Mouse (Mus musculus) bone marrow macrophage, adult 2 months (primary cell): ENCODE data around the gene Ltbp1. TPM values are rescaled to one million over a fixed set of nuclear protein-coding genes. Genes with fewer than 3 reads are reported as not detected.

Experiments used
- H3K27ac ChIP-seq: 2 replicates; pipeline ENCODE4 v1.5.1; 2012; ENCODE audit warnings: low read depth, low read length; ENCODE audit not compliant: insufficient read depth
- H3K4me1 ChIP-seq: 2 replicates; pipeline ENCODE4 v1.6.1; 2012; ENCODE audit warnings: low read length; ENCODE audit not compliant: control insufficient read depth, insufficient read depth
- H3K4me3 ChIP-seq: 2 replicates; pipeline ENCODE4 v1.5.1; 2012; ENCODE audit warnings: mild to moderate bottlenecking, low read length, moderate library complexity; ENCODE audit not compliant: insufficient read depth
- CTCF ChIP-seq: IDR thresholded peaks from 2 replicates; pipeline ENCODE4 v1.5.1; 2012; ENCODE audit warnings: low read depth, mild to moderate bottlenecking, low read length, moderate library complexity
- POLR2A ChIP-seq: IDR thresholded peaks from 2 replicates; pipeline ENCODE4 v1.6.1; 2012; ENCODE audit warnings: mild to moderate bottlenecking, low read depth, low read length, borderline replicate concordance
- polyA plus RNA-seq: library from polyadenylated mRNA; stranded (reverse); fragments of >200 nt; gene quantifications from 2 replicates; pipeline ENCODE4 v1.2.4, GENCODE M21; 2012; ENCODE audit not compliant: missing spikeins, insufficient read depth, insufficient read length

The Ltbp1 gene
- polyA plus RNA-seq, 1 experiment, result 3.5 TPM

DNA sequence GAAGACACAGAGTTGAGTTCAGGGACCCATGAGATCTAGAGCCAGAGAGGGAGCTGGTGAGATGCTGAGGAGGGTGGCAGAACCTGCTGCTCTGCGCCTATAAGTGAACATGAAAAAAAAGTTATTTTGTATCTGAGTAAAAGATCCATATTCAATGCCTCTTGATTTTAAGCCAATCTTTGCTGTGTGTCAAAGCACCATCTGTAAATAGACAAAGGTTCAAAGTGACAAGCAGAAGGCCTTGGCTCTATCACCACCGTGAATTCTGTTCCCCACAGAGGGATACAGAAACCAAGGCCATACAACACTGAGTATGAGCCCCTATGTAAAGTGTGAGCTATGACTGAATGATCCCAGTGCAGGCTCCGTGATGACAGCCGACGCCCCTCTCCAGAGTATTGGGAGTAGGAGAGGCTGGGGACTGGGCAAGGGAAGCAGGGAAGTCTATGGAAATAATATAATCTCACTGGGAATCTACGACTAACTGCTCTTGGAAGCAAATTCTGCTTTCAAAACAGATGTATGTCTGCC, 326.1 kb downstream of the Ltbp1 start:
- no peak overlapping the region for H3K4me3 ChIP-seq
- no peak for TF ChIP-seq POLR2A
- TF ChIP-seq CTCF, result no peak
- H3K4me1 ChIP-seq, result no peaks in the 10 kb centered on the region
- H3K27ac ChIP-seq, result no peak overlapping the region

DNA sequence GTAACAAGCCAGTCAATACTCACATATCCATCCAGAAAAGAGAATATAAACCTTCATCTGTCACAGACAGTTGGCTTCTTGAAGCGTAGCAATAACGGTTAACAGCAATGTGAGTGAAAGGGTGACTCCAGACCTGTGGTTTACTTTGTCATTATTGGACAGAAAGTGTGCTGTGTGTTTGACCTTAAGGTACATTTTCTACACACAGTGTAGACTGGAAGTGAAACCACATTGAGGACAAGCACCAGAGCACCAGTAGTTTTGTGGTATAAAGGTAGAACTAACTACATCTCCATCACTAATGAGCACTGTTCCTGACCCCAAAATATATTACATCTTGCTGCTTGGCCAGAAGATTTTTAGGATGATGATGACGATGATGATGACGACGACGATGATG, 326.9 kb downstream of the Ltbp1 start:
- TF ChIP-seq CTCF (no peak), POLR2A (no peak)
- no peak overlapping the region for H3K27ac ChIP-seq
- H3K4me1 ChIP-seq, result no peaks in the 10 kb centered on the region
- no peak overlapping the region for H3K4me3 ChIP-seq

DNA sequence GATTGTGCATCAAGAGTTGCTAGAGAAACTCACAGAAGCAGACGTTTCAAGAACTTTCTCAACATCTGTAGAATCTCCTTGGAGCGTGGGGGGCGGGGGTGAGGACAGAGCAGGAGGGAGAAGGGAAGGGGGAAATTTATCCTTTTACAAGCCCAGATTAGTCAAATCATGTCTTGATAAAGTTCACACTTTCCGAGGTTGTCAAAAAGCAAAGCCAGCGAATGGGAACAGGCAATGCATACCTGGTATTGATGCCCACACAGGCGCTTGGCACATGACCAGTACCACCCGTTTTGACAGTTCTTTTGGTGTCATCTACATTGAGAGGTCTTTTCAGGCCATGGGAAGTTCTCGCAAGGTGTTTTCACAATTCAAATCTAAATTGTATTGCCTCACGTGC, 327.6 kb downstream of the Ltbp1 start:
- Histone ChIP-seq H3K4me3 (no peak overlapping the region), H3K4me1 (no peaks in the 10 kb centered on the region), H3K27ac (no peak overlapping the region)
- TF ChIP-seq CTCF (no peak), POLR2A (no peak)

DNA sequence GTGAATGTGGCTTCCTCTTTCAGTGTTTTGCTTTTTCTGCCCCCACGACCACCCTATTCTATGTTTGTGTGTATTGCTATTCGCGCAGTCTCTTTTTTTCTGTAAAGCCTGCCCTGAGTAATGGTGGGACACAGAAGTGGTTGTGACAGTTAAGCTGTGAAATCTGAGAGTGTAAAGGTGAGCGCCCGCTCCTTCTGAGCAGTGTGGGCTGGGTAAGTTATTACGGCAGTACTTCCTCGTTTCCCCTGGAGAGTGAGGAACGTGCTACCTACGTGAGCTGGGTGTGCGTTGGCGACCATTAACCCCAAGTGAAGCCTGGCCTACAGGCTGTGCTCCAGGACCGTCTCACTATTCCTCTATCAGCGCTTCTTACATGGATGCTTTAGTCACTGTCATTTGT, 328.4 kb downstream of the Ltbp1 start:
- H3K4me3 ChIP-seq, result no peak overlapping the region
- no peak overlapping the region for H3K27ac ChIP-seq
- no peak for TF ChIP-seq CTCF
- TF ChIP-seq POLR2A, result no peak
- no peaks in the 10 kb centered on the region for H3K4me1 ChIP-seq

DNA sequence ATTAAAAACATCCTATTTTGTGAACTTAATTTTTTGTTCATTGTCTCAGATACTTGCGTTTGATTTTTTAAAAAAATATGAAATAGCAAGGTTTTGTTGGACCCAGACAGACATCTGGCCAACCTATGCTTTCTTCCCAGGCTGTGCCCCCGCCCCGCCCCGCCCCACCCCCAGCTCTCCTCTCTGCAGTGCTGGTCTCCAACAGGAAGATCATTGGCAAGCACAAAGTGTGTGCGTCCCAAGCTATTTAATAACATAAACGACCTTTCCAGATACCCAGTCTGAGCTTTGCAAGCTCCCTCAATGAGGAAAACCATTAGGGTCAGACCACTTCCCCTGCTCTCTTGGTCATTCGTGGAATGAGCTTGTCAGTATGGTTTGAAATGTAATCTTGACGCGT, 330.3 kb downstream of the Ltbp1 start:
- H3K4me1 ChIP-seq, result no peaks in the 10 kb centered on the region
- H3K27ac ChIP-seq, result no peak overlapping the region
- no peak for TF ChIP-seq POLR2A
- no peak for TF ChIP-seq CTCF
- H3K4me3 ChIP-seq, result no peak overlapping the region

DNA sequence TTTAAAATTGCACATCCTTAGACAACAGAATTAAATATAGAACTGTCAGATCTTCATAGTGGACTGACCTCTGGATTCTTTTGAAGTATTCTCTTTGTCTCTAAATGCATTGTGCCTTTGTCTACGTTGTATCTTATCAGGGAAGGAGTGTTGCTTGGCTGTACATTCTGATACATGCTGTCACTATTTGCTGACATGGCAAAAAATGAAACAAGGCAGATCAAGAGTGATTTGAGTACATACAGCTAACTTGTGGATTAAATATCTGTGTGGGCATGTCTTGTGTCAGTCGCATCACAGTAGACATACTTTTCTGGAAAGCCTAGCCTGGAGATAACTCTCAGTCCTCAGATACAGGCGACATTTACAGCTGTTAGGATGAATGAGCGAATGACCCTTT, 335.9 kb downstream of the Ltbp1 start:
- Histone ChIP-seq H3K4me3 (no peak overlapping the region), H3K27ac (no peak overlapping the region), H3K4me1 (no peaks in the 10 kb centered on the region)
- TF ChIP-seq POLR2A (no peak), CTCF (no peak)

DNA sequence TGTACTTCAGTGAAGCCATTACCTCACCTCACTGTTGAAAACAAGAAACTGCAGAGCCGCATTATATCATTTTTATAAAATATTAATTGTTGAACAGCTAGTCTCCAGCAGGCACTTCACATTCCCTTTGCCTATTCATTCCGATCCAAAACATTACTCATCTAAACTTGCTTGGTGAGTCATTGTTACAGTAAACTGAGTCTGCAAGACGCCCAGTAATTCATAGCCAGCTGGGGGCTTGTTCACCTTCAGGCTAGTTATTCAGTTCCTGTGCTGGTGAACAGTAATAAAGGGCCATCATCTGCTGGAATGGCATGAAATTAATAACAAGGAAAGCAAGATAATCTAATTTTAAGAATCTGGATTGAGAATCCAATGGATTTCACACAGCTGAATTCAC, 339.7 kb downstream of the Ltbp1 start:
- H3K4me1 ChIP-seq, result no peaks in the 10 kb centered on the region
- TF ChIP-seq POLR2A, result no peak
- no peak for TF ChIP-seq CTCF
- H3K27ac ChIP-seq, result no peak overlapping the region
- H3K4me3 ChIP-seq, result no peak overlapping the region

DNA sequence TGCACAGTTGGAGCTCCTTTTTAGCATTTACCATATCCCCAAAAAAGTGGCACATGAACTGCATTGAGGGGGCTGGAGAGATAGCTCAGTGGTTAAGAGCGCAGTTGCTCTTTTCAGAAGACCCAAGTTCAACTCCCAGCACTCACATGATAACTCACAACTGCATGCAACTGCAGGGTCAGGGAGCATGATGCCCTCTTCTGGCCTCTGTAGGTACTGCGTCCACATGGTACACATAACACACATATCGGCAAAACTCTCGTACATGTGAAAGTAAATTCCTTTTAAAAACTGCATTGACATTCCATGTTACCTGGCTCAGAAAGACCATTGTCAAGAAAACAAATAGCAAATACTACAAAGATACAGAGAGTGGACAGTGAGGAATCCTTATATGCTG, 342.0 kb downstream of the Ltbp1 start:
- Histone ChIP-seq H3K4me3 (no peak overlapping the region), H3K27ac (no peak overlapping the region), H3K4me1 (no peaks in the 10 kb centered on the region)
- TF ChIP-seq CTCF (no peak), POLR2A (no peak)

DNA sequence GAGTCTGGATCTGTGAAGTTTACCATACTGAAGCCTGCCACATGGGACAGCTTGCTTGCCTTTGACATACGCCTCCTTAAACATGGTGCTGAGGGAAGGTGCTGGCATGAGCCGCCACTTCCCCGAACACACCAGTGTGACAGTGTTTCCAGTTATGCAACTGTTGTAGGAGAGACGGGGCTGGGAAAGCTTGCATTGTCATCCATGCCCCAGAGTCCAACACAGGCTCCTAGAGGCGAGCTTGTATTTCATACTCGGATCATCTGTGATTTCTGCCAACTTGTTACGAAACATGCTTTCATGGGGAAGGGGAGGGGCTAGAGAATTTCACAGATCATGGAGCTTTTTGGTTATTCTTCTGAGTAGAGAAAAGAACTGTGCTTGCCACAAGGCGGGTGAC, 343.7 kb downstream of the Ltbp1 start:
- Histone ChIP-seq H3K4me1 (no peaks in the 10 kb centered on the region), H3K27ac (no peak overlapping the region), H3K4me3 (no peak overlapping the region)
- TF ChIP-seq POLR2A (no peak), CTCF (no peak)

DNA sequence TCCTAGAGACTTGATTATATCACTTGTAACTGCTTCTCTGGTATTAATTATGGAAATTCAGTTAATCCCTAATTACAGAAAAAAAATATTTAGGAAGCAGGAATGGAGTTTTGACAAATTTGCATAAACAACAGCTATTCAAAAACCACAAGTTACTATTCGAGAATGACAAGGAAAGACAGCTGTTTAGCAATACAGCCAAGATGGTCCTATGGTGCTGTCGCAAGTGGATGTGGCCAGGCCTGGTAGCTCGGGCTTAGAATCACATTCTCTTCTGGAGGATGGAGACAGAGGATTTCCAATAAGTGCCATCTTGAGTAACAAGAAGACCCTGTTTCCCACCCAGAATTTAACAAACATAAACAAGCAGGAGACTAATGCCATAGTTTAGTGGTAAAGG, 344.2 kb downstream of the Ltbp1 start:
- H3K4me3 ChIP-seq, result no peak overlapping the region
- no peak overlapping the region for H3K27ac ChIP-seq
- TF ChIP-seq CTCF (no peak), POLR2A (no peak)
- no peaks in the 10 kb centered on the region for H3K4me1 ChIP-seq

DNA sequence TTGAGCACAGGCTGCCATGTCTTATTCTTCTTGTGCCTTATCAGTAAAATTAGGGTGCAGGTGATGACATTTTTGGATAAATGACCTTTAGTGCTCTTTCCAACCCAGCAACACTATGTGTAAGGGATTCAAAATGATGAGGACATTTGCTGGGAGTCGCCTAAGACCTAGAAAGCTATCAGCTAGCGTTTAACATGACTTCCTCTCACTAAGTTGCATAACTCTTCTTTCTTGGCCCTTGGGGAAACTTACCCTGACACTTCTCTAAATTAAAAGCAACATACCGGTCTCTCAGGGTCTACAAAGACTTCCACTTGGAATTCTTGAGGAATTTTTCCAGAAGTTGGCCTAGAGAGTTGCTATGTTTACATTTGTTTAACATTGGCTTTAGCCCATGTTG, 348.0 kb downstream of the Ltbp1 start:
- no peak overlapping the region for H3K4me3 ChIP-seq
- no peak overlapping the region for H3K27ac ChIP-seq
- H3K4me1 ChIP-seq, result no peaks in the 10 kb centered on the region
- TF ChIP-seq CTCF (no peak), POLR2A (no peak)
